Mouse (Mus musculus) megakaryocyte-erythroid progenitor cell, adult 5-6 weeks (primary cell): ENCODE data around the gene Fam131c. TPM values are rescaled to one million over a fixed set of nuclear protein-coding genes. Genes with fewer than 3 reads are reported as not detected.
A peak's percentile ranks its signal among the peaks of the same experiment; 100 is the strongest.

ENCODE experiments used
- ATAC-seq: replicated peaks from 2 replicates; pipeline ENCODE4 v1.8.0; 2016; ENCODE audit warnings: mild to moderate bottlenecking, inconsistent platforms; ENCODE audit not compliant: severe bottlenecking, poor library complexity, low FRiP score, low TSS enrichment
- total RNA-seq, 2 experiments: library from RNA; stranded (forward) in 1 of 2; stranded (reverse) in 1 of 2; fragments of 200-1000, 215-1000 nt in 1 of 2; fragments of >200 nt in 1 of 2; fragmentation: Nextera tagmentation in 1 of 2; gene quantifications; 2 replicates each; pipeline ENCODE4 v1.2.3; 2014 to 2017

The Fam131c gene
- total RNA-seq, 2 experiments from 2014 or later: not detected

DNA sequence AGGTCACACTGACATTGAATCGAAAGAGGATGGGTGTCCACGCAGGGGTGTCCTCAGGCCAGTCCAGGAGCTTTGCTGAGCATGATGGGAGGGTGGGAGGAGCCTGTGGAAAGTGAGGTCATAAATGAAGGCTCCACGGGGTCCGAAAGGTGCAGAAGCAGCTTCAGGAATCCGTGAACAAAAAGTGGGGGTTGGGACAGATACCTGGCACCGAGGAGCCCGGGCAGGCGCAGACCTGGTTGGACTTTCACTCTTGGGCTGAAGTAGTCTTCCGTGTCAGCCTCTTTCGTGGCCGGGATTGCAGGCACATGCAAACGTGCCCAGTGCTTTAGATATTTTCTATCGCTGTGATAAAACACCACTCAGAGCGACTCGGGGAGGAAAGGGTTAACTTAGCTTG lies 32.2 kb downstream of the Fam131c start:
- ATAC-seq: no peak

DNA sequence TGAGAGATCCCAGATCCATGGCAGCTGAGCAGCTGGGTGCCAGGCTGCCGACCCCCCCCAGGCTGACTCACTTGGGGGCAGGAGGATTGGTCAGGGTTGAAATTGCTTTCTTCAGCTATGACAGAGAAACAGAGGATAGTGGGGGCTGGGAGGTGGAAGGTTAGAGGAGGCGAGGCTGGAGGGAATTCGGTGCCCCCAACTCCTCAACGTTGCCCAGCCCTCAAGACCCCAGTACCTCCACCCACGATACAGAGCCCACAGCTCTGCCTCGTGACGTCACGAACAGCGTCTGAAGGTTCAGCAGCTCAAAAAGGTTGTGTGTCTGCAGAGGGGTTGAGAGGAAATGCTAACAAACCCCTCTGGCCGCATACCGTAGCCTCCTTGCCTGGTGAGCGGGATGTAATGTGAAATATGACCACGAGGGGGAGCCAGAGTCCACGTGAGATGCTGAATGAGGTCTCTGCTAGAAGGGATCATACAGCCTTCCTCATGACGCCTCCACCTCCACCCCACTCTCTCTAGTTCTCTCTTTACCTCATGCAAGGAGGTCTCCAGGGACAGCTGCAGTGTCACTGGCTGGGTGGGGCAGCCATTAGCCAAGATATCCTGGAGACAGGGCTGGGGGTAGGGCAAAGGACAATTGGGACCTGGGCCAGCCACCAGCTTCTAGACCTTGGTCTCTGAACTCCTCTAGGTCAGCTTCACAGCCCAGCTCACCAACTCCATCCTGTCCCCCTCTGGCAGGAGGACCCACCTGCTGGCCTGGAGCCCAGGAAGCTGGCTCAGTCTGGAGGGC lies 36.7 kb downstream of the Fam131c start:
- ATAC-seq: peak; percentile 83

DNA sequence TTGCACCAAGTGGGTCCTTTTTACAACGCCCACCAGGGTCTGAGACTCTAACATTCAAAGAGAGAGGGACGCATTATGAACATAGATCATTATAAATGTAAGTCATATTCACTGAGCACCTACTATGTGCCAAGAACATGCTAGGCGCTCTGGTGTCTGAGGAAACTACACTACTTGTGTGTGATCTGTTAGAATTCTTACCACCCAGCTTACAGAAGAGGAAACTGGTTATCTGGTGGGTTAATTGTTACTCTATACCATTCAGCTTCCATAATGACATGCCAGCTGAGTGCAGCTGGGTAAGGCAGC lies 37.2 kb downstream of the Fam131c start:
- no peak for ATAC-seq

DNA sequence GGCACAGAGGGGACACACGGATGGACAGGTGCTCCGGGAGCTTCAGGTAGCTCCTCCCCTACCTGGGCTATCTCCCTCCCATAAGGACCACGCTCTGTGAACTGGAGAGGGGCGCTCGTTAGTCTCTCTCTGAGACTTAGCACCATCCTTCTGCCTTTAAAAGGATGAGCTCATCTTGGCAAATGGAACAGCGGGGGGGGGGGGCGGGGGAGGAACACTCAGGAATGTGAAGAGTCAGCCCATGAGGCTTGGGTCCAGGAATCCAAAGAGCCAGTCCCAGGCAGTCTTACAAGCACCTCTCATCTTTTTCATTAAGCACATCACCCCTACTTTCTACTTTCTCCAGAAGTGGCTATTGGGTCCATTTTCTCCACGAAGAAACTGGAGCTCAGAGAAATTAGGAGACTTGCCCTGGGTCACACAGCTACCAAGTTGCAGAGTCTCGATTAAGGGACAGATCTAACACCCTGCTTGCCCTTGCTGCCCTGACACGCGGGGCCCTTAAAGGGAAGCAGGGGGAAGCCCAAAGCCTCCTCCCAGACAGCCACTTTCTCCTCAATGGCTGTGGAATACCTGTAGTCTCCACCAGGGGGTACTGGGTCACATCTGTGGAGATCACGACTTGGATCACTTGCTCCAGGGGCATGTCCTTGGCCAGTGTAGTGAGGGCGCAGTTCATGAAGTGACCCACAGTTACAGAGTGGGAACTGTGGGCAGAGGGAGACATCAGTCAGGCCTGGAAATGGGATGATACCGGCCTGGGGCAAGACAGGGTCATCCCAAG lies 38.7 kb downstream of the Fam131c start:
- ATAC-seq: peak; percentile 70

DNA sequence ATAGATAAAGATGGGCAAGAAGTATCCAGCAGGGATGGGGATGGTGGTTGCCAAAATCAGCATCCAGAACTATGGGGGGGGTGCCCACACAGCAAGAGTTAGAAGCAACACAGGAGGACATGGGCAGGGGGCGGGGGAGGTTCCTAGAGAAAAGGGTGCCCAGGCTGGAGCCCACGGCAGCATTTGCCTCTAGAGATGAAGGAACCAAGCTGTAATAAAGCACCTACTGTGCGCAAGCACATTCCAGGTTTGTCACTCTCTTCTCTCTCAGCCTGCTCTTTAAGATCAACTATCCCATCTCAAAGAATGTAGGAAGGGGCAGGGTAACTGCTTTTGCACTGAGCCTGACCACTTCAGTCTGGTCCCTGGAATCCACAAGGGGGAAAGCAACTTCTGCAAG lies 40.6 kb downstream of the Fam131c start:
- ATAC-seq: no peak

DNA sequence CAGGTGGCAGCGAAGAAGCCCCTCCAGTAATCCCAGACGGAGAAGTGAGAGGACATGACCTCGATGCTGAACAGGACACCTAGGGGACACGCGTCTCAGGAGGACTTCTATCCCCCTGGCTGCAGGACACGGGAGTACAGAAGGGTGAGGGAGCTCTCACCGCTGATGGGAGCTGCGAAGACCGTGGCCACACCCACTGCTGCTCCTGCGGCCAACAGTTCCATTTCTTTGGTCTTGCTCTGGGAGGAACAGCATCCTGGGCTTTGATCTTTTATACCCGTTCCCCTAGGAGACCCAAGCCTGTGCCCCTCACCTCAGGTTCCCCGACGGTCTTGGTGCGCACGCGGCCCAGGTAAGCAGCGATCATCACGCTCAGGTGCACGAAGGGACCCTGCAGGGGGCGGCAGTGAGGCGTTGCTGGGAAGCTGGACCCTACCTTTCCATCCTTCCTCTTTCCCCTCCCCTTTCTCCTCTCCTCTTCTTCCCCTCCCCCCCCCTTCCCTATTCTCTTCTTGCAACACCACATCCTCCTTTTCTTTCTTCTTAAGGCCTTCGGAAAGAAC lies 43.5 kb downstream of the Fam131c start:
- ATAC-seq: no peak

DNA sequence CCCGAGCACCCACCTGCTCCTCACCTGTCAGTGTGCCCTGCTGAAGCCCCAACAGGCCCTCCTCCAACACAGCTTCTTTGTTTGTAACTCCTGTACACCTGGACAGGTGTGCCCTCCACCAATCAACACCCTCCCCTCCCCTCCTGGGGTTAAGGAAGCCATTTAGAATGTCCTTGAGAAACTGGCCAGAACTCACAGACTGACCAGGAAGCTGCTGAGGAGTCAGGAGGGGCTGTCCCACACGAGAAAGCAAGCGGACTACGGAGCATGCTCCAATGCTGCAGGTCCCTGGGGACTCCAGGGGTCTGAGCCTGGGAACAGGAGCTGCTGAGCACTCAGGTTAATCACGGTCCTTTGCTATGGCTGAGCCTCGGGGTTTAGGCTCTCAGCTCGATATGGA lies 47.9 kb downstream of the Fam131c start, which contains the start of gene Clcnkb:
Clcnkb (minus strand) TSS at position 91 of the 400 bp plus-strand sequence.
- ATAC-seq: no peak

DNA sequence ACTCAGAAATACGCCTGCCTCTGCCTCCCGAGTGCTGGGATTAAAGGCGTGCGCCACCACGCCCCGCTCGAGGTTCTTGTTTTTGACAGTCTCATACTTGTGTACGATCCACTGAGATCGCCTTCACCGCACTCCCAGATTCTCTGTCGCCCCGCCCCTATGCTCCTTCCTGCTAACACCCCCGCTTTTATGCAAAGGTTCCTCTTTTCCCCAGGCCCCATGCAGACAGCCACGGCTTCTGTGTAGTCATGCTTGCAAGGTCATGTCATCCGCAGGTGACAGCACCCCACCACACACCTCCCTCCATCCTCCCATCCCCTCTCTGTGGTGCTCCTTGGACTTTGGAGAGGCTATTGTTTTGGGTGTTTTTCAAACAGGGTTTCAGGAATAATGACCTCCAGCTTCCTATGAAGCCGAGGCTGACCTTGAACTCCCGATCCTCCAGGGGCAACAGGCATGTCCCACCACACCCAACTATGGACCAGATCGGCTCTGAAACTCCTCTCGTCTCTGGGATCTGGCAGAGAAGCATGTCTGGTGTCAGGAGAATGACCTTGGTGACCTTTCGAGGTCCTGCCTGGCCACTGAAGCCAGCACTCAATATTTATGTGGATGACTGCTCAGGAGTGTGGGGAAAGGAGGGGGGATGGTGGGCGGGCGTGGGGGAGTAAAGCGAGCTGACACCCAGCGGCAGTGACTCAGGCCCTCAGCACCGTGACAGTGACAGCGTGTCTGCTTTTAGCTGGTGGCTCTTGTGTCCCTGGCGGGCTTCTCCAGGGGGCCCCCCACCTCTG lies 51.6 kb downstream of the Fam131c start:
- 0 out of 2 replicates have a peak, but pooled peaks have one; percentile 39 for ATAC-seq

DNA sequence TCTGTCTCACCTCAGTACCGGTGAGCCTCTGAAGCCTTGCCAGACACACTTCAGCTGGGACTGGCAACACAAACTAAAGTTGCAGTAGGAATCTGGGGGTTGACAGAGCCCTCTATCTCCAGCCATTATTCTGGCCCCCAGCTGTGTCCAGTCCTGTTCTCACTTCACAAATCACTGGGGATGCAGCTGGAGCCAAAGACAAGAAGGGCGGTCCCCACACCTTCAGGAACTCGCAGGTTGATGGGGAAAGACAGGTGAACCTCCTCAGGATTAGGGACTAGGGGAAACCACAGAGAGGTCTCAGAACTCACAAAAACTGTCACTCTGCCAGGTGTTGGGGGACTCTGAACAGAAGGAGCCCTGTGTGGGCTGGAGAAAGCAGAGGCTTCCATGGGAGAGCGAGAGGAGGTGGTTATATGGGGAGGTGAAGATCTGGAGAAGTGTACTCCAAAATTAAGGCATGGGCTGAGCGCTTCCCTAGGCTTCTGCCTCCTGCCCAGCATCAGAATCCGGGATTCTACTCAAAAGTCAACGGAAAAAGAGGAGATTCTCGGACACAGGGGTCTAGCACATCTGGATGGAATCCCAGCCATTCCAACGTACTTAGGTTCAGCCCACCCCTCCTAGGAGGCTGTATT lies 52.3 kb downstream of the Fam131c start, which contains the start of gene Hspb7:
Hspb7 (plus strand) TSS at position 588 of the 638 bp plus-strand sequence.
- ATAC-seq: no peak

DNA sequence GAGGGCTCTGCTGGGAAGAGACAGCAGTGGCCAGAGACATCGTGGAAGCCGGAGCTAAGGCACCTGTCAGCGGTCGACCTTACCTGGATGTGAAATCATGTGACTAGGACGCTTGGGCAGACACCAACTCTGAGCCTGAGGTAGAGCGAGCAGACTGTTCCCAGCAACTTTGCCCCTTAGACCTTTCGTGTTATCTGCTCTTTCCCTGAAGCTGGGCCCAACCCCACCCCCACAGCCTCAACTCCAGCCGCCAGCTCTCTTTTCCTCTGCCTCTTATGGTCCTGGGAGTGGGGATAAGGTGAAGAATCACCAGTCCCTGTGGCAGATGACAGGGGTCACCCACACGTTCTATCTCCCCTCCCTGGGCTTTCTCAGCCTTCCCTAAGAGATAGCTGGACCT lies 52.9 kb downstream of the Fam131c start:
- no peak for ATAC-seq

DNA sequence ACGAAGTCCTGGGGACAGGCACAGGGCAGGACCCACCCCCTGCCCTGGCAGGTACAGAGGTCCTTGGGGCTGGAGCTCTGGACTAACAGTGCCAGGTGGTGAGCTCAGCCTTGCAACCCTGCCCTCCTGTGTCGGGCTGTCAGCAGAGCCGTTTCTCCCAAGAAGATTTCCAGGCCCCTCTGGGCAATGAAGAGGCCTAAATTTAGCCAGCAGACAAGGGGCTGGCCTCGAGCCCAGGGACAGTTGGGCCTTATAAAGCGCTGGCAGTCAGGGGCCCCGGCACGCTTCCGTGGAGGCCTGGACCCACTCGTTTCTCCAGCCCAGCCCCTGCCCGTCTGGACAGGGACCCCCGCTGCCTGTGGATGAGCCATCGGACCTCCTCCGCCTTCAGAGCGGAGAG lies 53.4 kb downstream of the Fam131c start:
- no peak for ATAC-seq

DNA sequence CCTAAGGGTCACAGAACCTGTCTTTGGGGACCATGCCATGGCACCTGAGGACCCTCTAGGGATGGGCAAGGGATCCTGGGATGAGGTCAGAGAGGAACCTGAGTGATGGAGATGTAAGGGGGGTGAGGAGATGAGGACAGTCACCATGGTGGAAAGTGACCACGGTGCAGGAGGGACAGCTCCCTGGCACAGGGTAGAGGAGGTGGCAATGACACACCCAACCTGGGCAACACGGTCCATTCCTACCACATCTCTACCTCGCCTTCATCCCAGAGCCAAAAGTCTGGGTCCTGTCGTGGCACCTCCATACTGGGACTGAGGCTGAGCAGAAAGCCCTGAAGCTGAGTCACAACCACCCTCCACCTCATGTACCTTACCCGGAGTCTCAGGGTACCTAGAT lies 54.8 kb downstream of the Fam131c start:
- ATAC-seq: no peak

DNA sequence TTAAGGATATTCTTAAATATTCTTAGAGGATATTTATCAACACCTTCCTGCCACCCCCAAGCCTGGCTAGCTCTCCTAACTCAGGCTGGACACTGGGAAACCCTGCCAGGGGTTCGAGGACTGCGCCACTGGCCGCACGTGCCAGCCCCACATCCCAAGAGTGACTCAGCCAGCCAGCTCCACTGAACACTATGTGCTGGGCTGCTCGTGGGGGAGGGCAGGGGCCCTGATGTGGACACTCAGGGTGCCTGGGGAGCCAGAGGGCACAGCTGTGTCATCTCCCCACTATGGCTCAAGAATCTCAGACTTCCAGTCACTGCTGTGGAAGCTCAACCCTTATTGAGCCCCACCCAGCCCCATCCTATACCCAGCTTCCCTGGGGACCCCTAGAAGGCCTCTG lies 55.3 kb downstream of the Fam131c start:
- ATAC-seq: no peak

DNA sequence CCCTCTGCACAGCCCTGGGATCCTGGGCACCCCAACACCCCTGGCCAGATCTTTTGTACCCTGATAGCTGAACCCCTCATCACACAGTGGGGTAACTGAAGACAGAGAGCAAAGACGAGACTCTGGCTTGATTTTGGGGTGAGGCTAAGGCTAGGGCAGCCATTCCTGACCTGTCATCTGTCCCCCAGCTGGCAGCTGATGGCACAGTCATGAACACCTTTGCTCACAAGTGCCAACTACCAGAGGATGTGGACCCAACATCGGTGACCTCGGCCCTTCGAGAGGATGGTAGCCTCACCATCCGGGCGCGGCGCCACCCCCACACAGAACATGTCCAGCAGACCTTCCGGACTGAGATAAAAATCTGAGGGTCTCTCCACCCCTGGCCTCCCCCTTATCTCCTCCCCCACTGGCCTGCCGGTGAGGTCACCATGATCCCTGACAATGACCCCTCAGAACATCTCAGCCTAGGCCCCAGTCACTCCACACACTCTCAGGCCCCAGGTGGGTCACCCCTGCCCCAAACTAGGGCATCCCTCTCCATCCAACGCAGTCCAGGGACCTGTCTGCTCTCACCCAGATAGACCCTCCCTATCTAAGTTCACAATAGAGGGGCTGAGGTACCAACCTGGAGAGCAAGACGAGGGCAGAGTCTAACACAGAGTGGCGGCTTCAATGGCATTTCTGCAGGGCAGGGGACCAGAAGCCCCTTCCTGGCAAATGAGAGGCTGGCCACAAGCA lies 55.8 kb downstream of the Fam131c start:
- no peak for ATAC-seq

DNA sequence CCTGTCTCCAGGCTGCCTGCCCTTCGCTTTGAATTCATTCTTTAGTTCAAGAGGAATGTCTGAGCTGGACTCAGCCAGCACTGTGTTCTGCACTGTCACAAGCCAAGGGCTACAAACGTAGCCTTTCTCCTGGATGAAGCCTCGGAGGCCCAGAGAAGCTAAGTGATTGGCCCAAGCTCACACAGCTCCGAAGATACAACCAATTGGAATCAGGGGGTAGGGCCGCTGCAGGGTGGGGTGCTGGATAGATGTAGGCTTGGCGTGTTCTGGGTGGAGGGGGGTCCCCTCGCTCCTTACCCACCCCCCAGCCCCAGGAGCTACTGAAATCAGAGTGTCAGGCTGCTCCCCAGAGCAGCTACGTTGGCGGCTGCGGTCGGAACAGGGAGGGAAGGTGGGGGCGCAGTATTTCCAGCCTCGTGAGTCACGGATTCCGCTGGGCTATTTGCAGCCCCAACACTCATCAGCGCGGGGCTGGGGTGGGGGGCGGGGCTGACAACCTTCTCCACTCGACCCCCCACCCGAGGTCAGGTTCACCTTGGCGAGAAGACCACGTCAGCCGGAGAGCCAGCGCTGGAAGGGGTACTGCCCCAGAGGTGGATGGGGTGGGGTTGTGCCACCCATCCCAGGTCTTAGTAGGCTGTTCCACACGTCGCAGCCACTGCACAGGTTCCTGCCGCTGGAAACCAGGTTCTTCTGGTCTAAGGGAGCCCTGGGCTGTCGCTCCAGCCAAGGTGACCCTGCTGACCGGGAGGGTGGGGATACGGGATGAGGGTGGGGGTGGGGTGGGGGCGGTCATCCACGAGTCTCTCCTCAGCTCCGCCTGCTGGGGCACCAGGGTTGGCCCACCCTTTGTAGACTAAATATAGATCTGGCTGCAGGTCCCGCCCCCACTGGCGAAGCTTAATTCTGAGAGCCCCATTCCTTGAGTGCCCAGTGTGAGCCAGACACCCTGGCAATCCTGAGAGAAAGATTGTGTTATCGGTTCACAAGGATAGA lies 57.8 kb downstream of the Fam131c start:
- ATAC-seq: peak; percentile 31; the same call in 1 of the 2 replicates

DNA sequence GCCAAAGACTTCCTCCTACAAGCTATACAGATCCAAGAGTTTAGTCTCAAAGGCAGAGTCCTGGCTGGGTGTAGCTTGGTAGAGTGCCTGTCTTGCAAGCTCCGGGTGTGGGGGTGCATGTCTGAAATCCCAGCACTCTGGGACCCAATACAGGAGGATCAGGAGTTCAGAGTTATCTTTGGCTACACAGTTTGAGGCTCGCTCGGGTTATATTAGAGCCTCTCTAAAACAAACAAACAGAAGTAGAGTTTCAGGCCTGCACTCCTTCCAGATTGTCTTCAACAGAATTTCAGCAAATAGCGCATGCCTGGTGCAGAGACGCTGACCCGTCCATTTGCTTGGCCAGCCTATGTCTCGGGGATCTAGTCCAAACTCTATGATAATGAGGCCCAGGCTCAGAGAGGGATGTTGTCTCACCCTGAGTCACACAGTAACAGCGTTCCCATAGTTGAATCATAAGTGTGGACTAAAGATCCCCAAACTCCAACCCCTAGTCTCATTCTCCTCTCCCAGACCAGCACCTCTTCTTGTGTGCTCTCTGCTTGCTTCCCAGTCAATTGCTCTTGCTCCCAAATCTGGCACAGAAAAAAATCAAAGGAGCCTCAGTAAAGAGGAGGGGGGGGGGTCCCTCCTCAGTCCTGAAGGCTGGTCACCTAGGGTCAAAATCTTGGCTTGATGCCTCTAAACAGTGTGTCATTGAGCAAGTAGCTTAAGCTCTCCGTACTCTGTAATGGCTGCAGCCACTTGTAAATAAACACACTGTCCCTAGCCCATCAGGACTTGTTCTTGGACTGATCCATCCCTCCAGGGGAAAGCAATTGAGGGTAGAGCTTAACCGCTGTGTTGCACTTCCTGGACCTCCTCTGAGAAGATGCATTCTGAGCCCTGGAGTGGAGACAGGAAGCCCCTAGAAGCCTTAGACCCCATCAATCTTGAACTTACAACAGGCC lies 59.1 kb downstream of the Fam131c start:
- ATAC-seq: no peak
